Mouse (Mus musculus) testis, postnatal 10 days (tissue): Measurements from ENCODE around the gene Trappc2l.
"Not testable (repeated sequence)": the region's sequence is repeated elsewhere in the genome, so short reads cannot be mapped to it uniquely, and the experiment has no call there.

Experiments used
- DNase-seq: peaks from one replicate; pipeline ENCODE4 v3.0.0; 2021; ENCODE audit warnings: low spot score

The Trappc2l gene

DNA sequence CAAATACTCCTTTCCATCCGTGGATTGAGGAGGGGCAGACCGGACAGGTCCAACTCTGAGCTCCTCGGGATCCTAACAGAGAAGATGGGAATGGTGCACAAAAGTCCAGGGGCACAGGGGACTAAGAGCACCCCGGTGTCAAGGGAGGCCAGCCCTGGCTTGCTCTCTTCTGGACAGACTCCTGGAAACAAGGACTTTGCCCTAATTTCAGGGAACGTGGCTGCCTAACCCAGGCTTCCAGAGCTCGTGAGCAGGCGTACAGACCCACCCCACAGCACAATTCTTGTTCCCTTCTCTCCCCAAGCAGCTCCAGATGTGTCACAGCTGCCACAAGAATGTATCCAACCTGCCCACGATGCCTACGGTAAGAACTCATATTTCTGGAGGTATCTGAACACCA, 14.4 kb downstream of the Trappc2l start:
- no peak for DNase-seq

DNA sequence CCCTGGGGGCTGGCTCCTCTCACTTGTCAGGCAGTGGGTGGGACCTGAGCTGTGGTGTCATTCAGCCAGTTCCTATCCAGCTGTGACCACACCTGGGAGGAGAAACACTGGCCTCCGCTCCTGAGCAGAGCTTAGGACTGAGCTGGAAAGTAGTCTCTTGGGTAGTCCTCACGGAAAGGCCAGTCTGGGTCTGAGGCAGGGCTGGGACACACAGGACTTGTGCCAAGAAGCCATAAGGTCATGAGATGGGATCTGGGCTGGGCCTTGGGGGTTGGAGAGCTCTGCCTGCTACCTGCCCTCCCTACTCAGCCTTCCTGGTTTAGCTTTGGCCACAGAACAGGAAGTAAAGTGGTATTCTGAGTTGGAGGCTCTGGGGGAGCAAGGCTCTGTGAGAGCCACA, 15.5 kb downstream of the Trappc2l start:
- no peak for DNase-seq

DNA sequence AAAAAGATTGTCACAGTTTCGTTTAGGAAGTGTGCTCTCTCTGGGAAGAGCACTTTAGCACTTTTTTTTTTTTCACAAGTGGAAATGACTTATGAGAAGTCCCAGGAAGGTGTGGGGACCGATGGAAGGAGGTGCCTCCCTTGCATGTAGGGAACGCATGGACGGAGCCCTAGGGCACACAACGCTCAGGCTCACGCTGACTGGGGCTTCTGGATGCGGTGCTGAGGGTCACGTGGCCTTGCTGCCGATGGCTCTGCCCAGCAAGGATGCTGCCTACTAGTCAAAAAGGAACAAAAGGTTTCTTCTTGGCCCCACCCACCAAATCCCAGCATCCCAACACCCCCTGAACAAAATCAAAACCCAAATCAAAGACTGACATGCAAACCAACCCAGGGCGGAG, 17.9 kb downstream of the Trappc2l start:
- no peak for DNase-seq

DNA sequence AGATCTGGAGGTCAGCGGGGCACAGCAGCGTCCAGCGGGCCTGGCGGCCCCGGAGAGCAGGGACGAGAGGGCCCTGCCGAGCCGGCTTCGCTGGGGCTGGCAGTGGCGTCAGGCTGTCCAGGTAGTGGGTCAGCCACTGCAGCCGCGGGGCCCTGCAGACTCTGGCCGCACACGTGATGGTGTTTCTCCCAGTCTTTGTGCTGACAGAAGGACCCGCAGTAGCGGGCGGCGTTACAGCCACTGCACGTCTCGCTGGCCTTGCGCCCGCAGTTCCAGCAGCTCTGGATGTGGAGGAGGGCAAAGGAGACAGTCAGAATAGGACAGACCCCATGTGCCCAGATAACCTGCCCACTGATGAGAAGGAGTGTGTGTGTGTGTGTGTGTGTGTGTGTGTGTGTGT, 19.3 kb downstream of the Trappc2l start:
- no peak for DNase-seq

DNA sequence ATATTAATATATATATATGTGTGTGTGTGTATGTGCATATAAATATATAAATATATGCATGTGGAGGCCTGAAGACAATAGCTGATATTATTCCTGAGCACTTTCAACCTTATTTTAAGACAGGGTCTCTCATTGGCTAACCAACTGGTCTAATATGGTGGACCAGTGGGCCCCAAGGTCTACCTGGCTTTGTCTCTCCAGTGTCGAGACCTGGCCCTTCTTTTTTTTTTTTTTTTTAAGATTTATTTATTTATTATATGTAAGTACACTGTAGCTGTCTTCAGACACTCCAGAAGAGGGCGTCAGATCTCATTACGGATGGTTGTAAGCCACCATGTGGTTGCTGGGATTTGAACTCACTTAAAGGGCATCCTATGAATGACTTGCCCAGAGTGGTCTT, 20.7 kb downstream of the Trappc2l start:
- not testable (repeated sequence) for DNase-seq

DNA sequence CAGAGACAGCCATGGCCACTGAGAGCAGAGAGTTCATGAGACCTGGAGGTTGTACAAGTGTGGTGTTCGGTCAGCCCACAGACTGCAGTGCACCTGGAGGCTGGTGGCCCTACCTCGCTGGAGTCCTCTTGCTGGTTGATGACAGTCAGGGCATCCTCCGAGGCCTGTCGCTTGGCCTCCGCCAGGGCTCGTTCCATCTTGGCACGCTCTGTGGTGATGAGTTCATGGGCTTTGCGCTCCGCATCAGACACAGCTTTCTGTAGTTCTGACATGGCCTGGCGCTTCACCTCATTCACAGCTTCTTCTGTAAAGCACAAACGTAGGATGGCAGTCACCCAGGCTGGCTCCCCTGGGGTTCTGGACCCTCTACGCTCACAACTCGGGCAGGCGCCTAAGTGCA, 21.8 kb downstream of the Trappc2l start:
- no peak for DNase-seq

DNA sequence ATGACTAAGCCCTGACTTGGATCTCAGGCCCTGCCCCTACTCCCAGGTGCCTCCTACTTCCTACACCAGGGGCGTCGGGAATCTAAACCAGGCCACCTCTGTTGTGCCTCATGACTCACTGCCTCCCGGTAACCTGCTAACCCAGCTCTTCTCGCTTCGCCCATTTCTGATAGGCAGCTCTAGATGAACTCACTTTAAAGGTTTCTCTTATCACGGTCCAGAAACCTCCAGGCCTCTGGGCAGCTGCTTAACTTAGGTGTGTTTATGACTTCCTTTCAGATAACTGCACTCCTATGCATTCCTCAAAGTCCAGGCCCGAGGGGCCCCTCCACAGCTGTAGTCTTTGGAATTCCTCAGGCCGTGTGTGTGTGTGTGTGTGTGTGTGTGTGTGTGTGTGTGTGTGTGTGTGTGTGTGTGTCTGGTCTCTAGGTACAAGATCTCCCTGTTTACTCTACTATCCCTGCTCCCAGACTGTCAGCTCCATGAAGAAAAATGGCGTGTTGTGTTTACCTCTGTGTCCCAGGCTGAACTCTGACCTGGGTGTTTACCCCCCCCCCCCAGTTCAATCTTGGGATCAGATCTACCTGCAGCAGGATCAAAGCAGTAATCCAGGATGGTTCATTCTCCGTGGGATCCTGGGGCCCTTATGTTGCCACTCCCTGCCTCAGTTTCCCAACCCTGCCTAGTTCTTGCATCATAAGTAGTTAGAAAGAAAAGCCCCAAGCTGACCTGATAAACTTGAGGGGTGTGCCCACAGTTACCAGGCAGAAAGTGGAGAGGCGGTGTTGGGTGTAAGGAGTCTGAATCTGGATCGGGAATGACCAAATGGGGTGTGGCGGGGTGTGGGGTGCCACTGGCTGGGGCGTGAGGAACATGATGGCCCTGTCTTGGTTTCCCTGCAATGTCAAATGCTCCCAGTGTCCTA, 24.7 kb downstream of the Trappc2l start:
- DNase-seq: no peak

DNA sequence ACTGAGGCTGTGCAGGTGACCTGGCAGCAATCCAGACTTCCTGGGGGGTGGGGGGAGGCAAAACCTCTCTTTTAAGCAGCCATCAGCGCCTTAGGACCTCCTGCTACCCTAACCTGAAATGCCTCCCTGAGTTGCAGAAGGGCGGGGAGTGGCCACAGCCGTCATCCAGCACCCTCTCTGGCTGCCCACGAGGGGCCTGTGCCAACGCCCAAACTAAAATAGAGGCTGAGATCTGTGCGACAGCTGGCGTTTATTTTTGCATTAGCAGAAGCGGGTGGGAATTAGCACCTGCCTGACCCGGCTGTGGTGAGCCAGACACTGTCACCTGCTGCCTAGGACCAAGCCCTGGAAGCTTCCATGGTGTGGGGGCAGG, 25.3 kb downstream of the Trappc2l start:
- no peak for DNase-seq

DNA sequence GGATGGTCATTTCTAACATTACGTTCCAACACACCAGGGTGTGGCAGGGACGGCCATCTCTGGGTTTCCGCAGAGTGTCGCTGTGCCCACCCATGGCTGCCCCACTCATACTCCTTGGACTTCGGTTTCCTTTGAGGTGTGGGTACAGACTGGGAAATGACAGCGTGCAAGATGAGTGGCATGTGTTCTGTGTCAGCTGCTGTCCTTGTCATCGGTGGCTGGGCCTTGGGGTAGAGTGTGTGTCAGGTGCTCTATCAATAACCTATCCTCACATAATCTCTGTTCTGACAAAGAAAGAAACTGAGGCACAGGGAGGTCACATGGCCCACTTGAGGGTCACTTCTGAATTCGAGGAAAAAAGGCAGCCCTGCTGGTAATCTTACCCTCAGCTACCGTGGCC, 25.8 kb downstream of the Trappc2l start:
- DNase-seq: no peak

DNA sequence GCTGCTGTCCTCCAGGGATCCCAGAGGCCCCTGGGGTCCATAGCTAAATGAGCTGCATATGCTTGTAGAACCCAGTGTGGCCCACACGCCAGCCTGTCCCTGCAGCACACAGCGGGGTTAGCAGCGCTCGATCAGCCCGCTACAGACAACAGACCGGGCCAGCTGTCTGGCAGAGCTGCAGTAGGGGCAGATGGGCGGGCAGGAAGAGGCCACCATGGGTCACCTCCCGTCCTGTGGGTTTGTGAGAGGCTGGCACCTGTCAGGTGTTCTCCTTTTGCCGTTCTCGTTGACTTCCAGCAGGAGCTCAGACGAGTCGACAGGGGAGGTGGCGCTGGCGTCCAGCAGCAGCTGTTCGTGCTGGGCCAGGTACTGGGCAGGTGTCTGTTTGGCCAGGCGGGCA, 27.2 kb downstream of the Trappc2l start:
- DNase-seq: no peak

DNA sequence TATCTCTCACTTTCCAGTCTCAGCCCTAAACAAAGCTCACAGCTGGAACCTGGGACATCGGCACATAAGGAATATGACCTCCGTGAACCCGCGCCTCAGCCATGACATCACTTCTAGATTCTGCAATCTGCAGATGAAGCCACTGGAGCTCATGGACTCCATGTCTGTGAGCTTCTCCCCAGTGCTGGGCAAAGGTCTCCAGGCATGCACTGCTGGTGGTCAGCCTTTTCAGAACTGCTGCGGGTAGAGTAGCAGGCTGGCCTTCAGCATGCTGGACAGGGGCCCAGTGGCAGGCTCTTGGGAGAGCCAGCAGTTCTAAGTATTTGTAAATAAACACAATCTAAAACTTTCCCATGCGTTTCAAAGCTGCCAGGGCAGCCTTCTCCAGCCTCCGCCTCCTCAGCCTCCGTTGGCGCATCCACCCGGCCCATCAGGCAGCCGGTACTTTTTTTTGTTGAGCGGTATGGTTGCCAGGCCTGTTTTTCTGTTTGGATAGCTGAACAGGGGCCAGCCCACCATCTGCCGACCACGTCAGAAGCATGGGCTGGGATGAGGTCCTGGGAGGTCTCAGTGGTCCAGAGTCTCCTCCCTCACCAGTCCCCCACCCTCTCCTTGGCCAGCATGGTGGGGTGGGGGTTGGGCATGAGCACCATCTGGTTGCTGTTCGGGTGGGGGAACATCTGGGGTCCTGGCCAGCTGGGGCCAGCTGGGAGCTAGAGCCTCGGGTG, 28.2 kb downstream of the Trappc2l start:
- peak; percentile 79 for DNase-seq

DNA sequence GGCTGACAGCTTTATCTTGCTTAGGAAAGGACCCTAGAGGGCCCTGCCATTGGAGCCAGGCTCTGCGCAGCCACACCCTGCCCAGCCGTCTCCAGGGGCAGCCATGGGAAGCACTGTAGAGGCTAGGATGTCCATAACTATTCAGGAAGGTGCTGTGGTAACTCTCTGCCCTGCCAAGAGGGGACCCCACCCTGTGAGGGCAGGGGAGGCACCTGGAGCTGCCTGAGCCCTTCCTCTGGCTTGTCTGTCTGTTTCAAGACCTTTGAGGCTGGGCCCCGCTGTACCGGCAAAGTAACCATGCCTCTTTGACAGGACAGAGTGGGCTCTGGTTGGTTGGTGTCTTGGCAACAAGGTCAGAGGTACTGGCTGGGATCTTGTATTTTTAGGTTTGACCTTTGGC, 29.4 kb downstream of the Trappc2l start:
- DNase-seq: no peak

DNA sequence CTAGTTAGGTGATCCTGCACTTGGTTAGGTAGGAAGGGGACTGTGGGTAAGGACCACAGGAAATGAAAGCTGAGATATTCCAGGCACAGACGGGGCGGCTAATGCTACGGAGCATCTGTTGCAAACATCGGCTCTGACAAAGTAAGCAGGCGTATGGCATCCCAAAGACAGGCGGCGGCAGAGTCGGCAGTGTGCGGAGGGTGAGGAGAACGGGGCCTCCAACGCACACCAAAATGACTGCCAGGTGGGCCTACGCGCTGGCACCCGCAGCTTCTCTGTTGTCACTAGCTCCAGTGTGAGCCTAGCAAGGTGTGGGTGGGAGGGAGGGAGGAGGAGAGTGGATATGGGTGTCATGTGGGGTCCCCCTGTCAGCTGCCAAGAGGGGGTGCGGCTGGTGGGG, 30.0 kb downstream of the Trappc2l start:
- DNase-seq: no peak

DNA sequence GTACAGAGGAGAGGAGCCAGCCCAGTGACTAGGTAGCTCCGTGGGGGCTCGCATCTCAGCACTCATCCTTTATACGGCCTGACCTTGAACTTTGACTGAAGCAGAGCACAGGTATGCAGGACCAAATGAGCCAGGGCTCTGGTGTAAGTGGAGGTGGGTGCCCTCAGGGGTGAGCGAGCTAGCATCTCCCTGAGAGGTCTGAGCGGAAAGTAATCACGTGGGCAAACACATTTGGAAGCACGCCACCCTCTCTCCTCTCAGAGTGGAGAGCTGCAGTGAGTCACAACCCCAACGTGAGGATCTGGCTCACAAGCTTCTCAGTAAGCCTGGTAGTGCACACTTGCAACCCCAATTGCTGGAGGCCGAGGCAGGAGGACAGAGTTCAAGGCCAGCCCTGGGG, 30.6 kb downstream of the Trappc2l start:
- DNase-seq: peak; percentile 65

DNA sequence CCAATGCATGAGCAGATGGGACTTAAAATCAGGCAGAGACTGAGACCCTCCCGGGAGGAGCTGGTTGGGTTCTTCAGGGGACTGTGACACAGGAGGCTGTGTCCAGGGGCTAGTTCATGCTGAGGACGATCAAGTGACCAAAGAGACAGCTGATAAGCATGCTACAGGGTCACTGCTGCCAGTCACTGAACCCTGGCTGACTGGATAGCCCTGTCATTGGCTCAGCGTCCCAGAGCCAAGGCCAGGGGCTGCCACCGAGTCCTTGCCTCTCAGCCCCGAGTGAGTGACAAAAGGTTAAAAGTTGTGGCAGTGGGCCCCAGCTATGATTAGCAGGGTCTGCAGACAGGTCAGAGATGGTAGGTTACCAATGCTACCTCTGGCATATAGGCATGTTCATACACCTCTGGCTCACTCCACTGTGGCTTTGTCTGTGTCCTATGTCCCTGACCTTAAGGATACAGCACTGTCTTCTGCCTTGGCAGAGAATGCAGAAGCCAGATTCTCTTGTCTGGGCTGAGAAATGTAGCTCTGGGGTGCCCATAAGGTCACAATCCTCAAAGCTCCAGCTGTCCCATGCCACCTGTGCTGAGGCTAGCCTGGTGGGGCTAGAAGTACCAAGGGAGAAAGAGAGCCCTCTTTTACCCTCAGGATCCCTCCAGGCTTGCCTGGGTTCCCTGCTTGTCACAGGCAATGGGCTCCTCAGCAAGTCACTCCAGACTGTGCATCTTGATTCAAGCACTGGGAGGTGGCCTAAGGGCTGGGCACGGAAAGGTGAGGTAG, 32.9 kb downstream of the Trappc2l start:
- no peak for DNase-seq

DNA sequence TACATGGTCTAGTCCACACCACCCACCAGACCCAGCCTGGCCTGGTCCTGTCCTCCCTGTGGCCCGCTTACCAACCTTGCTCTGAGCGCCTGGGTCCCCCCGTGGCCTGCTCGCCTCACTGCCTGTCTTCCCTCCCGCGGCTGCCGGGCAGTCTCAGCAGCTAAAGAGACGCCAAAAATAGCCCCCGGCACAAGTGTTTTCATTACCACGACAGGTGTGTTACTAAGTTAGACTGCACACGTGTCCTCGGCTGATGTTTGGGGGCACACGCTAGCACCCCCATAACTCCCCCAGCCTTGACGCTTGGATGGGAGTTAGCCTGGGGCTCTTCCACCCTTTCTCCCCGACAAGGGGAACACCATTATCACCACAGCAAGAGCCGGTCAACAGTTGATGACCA, 34.9 kb downstream of the Trappc2l start:
- no peak for DNase-seq

DNA sequence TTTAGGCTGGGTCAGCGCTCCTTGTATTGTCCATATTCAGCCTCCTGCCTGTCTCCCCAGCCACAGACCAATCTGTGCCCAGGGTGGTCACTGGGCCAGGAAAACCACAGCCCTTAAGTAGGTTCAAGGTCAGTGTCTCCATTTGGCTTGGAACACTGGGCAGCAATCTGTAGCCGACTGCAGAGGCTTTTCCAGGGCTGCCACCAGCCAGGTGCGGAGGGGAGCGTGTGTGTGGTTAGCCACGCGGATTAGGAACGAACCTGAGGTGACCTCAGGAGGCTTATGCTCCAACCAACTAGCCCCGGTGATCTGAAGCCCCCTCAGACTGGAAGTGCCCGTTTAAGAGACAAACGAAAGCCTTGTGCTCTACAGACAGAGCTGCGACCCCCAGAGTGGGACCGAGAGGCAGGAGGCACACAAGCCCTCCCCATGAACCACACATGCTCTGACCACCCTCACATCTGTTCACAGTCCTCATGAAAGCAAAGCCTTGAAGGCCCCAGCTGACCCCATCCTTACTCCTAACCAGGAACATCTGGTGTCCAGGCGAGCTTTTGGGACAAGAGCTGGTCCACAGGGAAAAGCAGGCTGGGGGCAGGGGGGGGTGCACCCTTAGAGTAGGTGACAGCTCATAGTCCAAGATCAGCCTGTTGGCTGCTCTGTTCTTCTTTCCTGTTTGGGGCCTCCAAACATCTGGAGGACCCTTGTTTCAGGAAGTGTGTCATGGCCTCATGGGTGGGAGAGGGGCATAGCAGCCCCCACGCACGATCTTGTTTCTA, 36.9 kb downstream of the Trappc2l start:
- no peak for DNase-seq

DNA sequence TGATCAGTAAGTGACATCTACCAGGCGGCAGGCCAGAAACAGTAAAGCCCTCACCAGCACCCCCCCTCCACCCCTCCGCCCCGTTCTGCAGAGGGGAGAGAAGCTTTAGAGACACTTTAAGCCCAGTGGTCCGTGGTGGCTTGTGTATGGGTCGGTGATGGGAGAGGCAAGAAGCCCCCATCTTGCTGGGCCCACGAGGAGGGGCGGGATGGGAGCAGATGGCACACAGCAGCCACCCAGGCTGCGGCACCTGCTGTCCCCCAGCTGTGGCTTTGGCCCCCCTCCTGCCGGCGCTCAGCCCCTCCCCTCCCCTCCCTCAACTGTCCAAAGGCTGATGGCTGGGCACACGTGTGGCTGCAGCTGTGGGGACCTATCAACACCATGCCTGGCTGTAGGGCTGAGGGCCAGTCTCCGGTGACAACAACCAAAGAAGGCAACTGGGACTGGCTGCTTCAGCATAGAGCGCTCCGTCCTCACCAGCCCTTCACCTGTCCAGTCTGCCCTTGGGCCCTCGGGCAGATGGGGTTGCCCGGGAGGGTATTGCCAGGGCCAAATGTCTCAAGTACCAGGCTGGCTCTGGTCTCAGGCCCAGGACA, 40.0 kb downstream of the Trappc2l start:
- DNase-seq: no peak

DNA sequence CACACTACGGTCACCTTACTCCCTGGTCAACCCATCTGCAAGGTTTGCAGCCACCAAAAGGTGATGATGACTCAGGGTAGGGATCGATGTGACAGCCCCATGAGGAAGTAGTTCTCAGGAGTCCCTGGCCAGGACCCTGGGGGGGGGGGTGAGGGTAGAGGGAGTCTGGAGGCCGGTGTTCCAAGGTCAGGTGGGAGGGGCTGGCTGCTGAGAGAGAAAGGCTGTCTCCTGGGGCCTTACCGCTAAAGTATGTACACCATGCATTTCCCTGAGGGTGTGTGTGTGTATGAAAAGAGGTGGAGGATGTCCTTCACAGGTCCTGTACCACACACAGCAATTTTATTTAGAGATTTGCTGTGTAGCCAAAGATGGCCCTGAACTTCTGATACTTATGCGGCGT, 41.2 kb downstream of the Trappc2l start:
- DNase-seq: no peak

DNA sequence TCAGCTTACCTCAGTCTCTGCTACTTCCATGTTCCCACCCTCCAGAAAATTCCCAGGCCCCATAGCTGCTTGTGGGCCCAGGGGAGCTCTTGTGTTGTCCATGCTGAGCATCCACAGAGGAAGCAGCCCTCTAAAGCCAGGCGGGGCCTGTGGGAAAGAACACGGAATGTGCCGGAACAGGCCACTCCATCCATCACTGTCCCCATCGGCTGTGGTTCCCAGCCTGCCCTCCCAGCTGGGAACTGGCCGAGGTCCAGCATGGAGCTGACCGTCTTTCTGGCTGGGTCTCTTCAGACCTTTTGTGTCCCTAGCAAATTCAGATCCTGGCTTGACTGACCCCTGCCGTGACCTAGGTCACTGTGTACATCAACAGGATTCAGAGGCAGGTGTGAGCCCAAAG, 43.3 kb downstream of the Trappc2l start:
- DNase-seq: peak; percentile 72
